Mouse (Mus musculus): ENCODE data around the gene Gm19426. TPM values are rescaled to one million over a fixed set of nuclear protein-coding genes. Genes with fewer than 3 reads are reported as not detected.

Gm19426 gene
- polyA plus RNA-seq, 1 experiment from 2014 or later: 1.7 TPM

DNA sequence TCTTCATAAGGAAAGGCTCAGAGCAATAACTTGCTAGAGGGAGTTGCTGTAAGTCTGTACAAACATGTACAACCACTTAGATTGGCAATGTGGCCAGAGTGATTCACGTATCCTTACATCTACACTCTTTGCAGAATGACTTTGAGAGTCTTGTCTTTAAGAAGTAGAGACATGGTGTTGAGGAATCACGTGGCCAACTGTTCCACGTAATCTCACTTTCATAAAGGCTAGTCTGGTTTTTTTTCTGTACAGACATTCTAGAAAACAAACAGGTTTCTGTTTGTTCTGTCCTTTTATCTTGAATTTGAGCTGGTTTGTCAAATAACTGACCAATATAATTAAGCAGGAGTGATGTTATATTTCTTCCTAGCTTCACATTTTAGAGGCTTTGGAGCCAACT is 17.9 kb upstream of the Gm19426 start:
- Histone ChIP-seq H3K9ac (replicated peaks; ENCODE audit: low read depth, low read length) (no peak overlapping the region), H3K4me1 (ENCODE audit: control insufficient read depth, insufficient read depth, low read length) (no peaks in the 10 kb centered on the region), H3K4me2 (ENCODE audit: low read depth, low read length) (no peak overlapping the region), H3K27ac (ENCODE audit: low read depth, low read length) (no peak overlapping the region), H3K27me3 (ENCODE audit: control insufficient read depth, insufficient read depth, low read length) (no peaks in the 10 kb centered on the region), H3K9me3 (ENCODE audit: control insufficient read depth, low read length) (no peaks in the 10 kb centered on the region), H3K4me3 (ENCODE audit: low read depth, low read length) (no peak overlapping the region), H3K36me3 (ENCODE audit: control insufficient read depth, insufficient read depth, low read length) (no peaks in the 10 kb centered on the region)
- WGBS: 90% methylated on average over 3 of the region's 3 CpGs
- ATAC-seq (ENCODE audit: low read depth): no peak

DNA sequence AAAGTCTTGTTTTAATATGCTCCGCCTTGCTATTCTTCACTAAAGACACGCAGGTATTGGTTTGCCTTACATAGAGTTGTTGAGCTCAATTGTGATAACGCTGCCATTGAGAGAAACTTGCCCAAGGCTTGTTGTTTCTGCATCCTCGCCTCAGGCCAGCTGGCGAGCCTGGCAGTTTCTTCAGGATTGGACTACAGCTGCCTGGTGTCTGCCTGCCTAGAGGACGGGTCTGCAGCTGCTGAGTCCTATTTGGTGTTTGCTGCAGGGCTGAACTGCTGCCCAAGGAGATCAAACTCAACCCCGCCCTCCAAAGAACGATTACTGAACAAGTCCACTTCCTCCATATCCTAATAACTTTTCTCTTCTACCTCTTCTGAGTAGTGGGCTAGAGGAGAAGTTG is 17.3 kb upstream of the Gm19426 start:
- no peak overlapping the region for H3K4me2 ChIP-seq (ENCODE audit: low read depth, low read length)
- H3K9ac ChIP-seq (replicated peaks; ENCODE audit: low read depth, low read length): no peak overlapping the region
- H3K9me3 ChIP-seq (ENCODE audit: control insufficient read depth, low read length): no peaks in the 10 kb centered on the region
- no peak overlapping the region for H3K4me3 ChIP-seq (ENCODE audit: low read depth, low read length)
- H3K27ac ChIP-seq (ENCODE audit: low read depth, low read length): no peak overlapping the region
- no peaks in the 10 kb centered on the region for H3K36me3 ChIP-seq (ENCODE audit: control insufficient read depth, insufficient read depth, low read length)
- 73% methylated on average over 8 of the region's 8 CpGs for WGBS
- H3K27me3 ChIP-seq (ENCODE audit: control insufficient read depth, insufficient read depth, low read length): no peaks in the 10 kb centered on the region
- H3K4me1 ChIP-seq (ENCODE audit: control insufficient read depth, insufficient read depth, low read length): no peaks in the 10 kb centered on the region
- no peak for ATAC-seq (ENCODE audit: low read depth)

DNA sequence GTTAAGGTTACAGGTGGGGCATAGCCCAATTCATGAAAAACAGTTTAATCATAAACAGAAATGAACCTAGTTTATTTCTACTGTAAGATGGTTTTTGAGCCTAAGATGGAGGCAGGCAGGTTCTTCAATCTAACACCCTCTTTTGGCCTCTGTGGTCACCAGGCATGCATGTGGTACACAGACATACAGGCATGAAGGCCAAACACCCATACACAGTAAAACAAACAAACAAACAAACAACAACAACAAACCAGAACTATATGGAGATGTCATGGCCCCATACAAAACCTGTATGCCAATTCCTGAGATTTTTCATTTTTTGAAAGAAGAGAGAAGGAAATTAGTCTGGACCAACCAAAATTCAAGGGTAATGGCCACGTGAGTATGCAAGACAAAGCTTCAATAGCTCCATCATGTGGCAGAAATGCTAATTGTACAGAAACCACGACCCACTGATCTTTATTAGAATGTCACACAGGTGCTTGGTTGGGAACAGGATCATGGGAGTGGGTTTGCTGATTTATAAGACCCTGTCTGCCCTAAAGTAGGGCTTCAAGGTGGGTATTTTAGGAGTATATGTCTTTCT is 15.2 kb upstream of the Gm19426 start:
- no peak overlapping the region for H3K27ac ChIP-seq (ENCODE audit: low read depth, low read length)
- WGBS: 5% methylated on average over 2 of the region's 2 CpGs
- ATAC-seq (ENCODE audit: low read depth): peak; percentile 75; the same call in 1 of the 2 replicates
- H3K4me2 ChIP-seq (ENCODE audit: low read depth, low read length): no peak overlapping the region
- H3K4me3 ChIP-seq (ENCODE audit: low read depth, low read length): no peak overlapping the region
- no peaks in the 10 kb centered on the region for H3K36me3 ChIP-seq (ENCODE audit: control insufficient read depth, insufficient read depth, low read length)
- H3K4me1 ChIP-seq (ENCODE audit: control insufficient read depth, insufficient read depth, low read length): no peaks in the 10 kb centered on the region
- no peaks in the 10 kb centered on the region for H3K27me3 ChIP-seq (ENCODE audit: control insufficient read depth, insufficient read depth, low read length)
- no peaks in the 10 kb centered on the region for H3K9me3 ChIP-seq (ENCODE audit: control insufficient read depth, low read length)
- H3K9ac ChIP-seq (replicated peaks; ENCODE audit: low read depth, low read length): no peak overlapping the region

DNA sequence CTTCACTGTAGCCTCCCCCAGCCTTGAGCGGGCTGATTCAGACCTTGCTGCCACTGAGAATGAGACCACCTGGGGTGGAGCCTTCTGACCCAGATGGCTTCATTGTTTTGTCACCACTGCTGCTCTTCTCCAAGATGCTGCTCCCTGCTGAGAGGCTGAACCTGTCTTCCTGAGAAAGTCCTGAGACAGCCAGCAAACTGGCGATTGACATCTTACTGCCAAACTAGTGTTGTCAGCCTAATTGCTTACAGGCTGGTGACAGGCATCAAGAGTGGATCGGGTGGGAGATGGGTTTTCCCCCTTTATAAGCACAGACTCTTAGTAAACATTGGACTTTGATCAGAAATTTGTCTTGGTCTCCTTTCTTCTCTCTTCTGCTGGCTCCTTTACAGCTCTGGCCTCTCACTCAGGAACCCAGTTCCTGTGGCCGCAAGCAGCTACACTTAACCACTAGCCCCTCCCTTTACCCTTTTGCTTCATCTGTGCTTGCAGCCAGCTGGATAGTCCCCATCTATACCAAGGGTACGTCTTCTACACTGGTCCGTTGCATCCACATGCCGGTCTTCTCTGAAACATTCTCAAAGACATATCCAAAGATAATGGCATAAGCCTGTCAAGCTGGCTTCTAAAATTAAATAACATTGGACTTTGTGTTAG is 13.7 kb upstream of the Gm19426 start:
- no peak for ATAC-seq (ENCODE audit: low read depth)
- WGBS: 57% methylated on average over 7 of the region's 7 CpGs
- Histone ChIP-seq H3K9ac (replicated peaks; ENCODE audit: low read depth, low read length) (no peak overlapping the region), H3K4me3 (ENCODE audit: low read depth, low read length) (no peak overlapping the region), H3K27ac (ENCODE audit: low read depth, low read length) (no peak overlapping the region), H3K36me3 (ENCODE audit: control insufficient read depth, insufficient read depth, low read length) (no peaks in the 10 kb centered on the region), H3K4me2 (ENCODE audit: low read depth, low read length) (no peak overlapping the region), H3K27me3 (ENCODE audit: control insufficient read depth, insufficient read depth, low read length) (no peaks in the 10 kb centered on the region), H3K9me3 (ENCODE audit: control insufficient read depth, low read length) (no peaks in the 10 kb centered on the region), H3K4me1 (ENCODE audit: control insufficient read depth, insufficient read depth, low read length) (no peaks in the 10 kb centered on the region)

DNA sequence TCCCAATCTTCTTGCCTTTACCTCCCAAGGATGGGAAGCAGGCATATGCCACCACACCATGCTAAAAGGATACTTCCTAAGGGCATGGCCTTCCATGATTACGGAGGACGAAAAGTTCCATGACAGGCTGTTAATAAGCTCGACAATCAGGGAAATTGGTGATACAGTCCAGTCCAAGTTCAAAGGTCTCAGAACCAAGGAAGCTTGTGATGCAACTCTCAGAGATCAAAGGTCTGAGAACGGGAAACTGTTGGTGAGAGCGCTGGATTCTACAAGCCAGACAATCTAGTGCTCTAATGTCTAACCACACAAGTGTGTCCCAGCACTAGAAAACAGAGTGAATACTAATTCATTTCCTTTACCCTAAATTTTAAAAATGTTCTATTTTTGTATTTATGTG is 12.8 kb upstream of the Gm19426 start:
- 92% methylated on average over 5 of the region's 5 CpGs for WGBS
- no peak for ATAC-seq (ENCODE audit: low read depth)

DNA sequence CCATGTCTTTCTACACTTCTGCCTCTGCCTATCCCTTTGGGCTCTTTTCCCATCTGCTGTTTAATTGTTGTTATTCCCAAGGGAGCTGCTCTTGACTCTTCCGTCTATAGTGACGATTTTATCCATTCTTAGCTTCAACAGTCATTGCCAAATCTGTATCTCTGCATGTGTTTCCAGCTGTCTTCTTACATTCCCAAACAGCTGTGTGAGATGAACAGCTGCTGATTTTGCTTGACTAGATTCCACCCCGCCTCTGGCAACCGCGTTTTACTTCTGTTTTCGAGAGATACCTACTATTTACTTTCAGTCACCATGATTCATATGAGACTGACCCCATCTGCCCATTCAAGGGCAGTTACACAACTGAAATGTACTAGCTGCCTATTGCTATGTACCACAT is 6.7 kb upstream of the Gm19426 start:
- no peaks in the 10 kb centered on the region for H3K27me3 ChIP-seq (ENCODE audit: control insufficient read depth, insufficient read depth, low read length)
- no peak overlapping the region for H3K4me2 ChIP-seq (ENCODE audit: low read depth, low read length)
- no peak overlapping the region for H3K9ac ChIP-seq (replicated peaks; ENCODE audit: low read depth, low read length)

More for the DNA sequence above, 12.8 kb upstream of the Gm19426 start:
- Histone ChIP-seq H3K36me3 (ENCODE audit: control insufficient read depth, insufficient read depth, low read length) (no peaks in the 10 kb centered on the region), H3K4me3 (ENCODE audit: low read depth, low read length) (no peak overlapping the region), H3K27ac (ENCODE audit: low read depth, low read length) (no peak overlapping the region), H3K27me3 (ENCODE audit: control insufficient read depth, insufficient read depth, low read length) (no peaks in the 10 kb centered on the region), H3K4me2 (ENCODE audit: low read depth, low read length) (no peak overlapping the region), H3K9me3 (ENCODE audit: control insufficient read depth, low read length) (no peaks in the 10 kb centered on the region), H3K4me1 (ENCODE audit: control insufficient read depth, insufficient read depth, low read length) (no peaks in the 10 kb centered on the region), H3K9ac (replicated peaks; ENCODE audit: low read depth, low read length) (no peak overlapping the region)

DNA sequence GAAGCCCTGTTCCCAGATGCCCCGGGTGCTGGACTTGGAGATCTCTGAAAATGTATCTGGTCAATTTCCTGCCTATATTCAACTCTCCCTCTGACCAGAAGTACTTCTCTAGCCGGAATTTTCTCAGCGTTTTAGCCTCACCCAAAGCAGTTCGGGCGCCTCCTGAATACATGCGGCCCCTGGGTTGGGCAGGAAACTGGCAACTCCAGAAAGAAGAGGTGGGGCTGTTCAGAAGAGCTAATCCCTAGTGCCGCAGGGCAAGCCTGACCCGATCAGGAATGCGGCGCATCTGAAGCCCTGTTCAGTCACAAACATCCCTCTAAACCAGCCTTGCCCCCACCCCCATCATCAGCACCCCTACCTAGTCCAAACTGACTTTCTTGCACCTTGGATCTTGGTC is 671 bp upstream of the Gm19426 start:
- no peaks in the 10 kb centered on the region for H3K27me3 ChIP-seq (ENCODE audit: control insufficient read depth, insufficient read depth, low read length)
- H3K4me1 ChIP-seq (ENCODE audit: control insufficient read depth, insufficient read depth, low read length): peaks cover 20% of the 10 kb centered on the region
- H3K9me3 ChIP-seq (ENCODE audit: control insufficient read depth, low read length): no peaks in the 10 kb centered on the region
- WGBS: under 1% methylated on average over 10 of the region's 10 CpGs
- no peaks in the 10 kb centered on the region for H3K36me3 ChIP-seq (ENCODE audit: control insufficient read depth, insufficient read depth, low read length)
- peak overlapping the region; percentile 80 for H3K4me3 ChIP-seq (ENCODE audit: low read depth, low read length)
- peak overlapping the region; percentile 94; the same call in 1 of the 2 replicates for H3K27ac ChIP-seq (ENCODE audit: low read depth, low read length)
- H3K4me2 ChIP-seq (ENCODE audit: low read depth, low read length): peak overlapping the region; percentile 78
- peak; percentile 25 for ATAC-seq (ENCODE audit: low read depth)
- H3K9ac ChIP-seq (replicated peaks; ENCODE audit: low read depth, low read length): peak overlapping the region; percentile 32; the same call in 1 of the 2 replicates

More for the DNA sequence above, 6.7 kb upstream of the Gm19426 start:
- H3K9me3 ChIP-seq (ENCODE audit: control insufficient read depth, low read length): no peaks in the 10 kb centered on the region
- no peaks in the 10 kb centered on the region for H3K4me1 ChIP-seq (ENCODE audit: control insufficient read depth, insufficient read depth, low read length)
- ATAC-seq (ENCODE audit: low read depth): peak; percentile 51; the same call in 1 of the 2 replicates
- 65% methylated on average over 6 of the region's 6 CpGs for WGBS
- H3K36me3 ChIP-seq (ENCODE audit: control insufficient read depth, insufficient read depth, low read length): no peaks in the 10 kb centered on the region
- H3K27ac ChIP-seq (ENCODE audit: low read depth, low read length): no peak overlapping the region
- H3K4me3 ChIP-seq (ENCODE audit: low read depth, low read length): no peak overlapping the region

DNA sequence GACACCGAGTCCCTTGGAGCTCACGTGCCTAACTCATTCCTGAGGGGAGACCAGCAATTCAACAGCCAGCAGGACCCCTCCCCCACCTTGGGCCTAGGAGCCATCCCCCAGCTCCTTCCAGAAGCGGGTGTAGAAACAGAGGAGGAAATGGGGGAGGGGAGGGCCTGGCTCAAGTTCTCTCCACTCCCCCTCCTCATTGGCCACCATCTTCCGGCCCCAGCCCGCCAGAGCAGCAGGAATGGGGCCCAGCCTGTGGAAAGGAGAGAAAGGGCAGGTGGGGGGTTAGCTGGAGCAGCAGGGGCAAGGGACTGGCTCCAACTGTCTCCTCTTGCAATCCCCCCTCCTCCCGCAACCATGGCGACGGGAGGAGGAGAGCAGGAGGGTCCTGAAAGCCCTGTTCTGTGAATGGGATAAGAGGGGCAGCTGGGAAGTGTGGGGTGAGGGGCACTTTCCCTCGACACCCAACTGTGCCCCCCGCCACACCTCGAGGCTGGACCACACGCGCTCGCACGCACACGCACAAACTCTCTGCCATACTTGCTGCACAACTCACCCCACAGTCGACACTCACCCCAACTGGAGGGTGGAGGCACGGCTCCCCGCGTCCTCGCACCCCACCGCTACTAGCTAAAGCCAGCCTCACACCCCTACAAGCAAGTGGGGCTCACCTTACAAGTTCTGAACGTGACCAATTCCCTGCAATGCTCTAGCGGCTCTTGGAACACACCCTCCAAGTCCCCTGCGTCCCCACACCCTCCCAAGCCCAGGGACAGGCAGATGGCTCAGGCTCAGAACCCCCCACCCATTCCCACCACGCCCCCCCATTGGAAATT is 788 bp downstream of the Gm19426 start:
- Histone ChIP-seq H3K36me3 (ENCODE audit: control insufficient read depth, insufficient read depth, low read length) (no peaks in the 10 kb centered on the region), H3K4me1 (ENCODE audit: control insufficient read depth, insufficient read depth, low read length) (peaks cover 23% of the 10 kb centered on the region), H3K4me3 (ENCODE audit: low read depth, low read length) (peak overlapping the region; percentile 80), H3K4me2 (ENCODE audit: low read depth, low read length) (peak overlapping the region; percentile 78), H3K27me3 (ENCODE audit: control insufficient read depth, insufficient read depth, low read length) (no peaks in the 10 kb centered on the region), H3K27ac (ENCODE audit: low read depth, low read length) (peak overlapping the region; percentile 94), H3K9ac (replicated peaks; ENCODE audit: low read depth, low read length) (peak overlapping the region; percentile 85), H3K9me3 (ENCODE audit: control insufficient read depth, low read length) (no peaks in the 10 kb centered on the region)
- peak; percentile 64 for ATAC-seq (ENCODE audit: low read depth)
- under 1% methylated on average over 24 of the region's 26 CpGs for WGBS

All from neural tube, embryonic 14.5 days (tissue).